Mouse (Mus musculus) liver, adult 2 months (tissue): Measurements from ENCODE around the gene Tsg101. TPM values are rescaled to one million over a fixed set of nuclear protein-coding genes. Genes with fewer than 3 reads are reported as not detected.

Experiments
- DNase-seq: peaks from one replicate; pipeline ENCODE4 v3.0.0-alpha.2; 2011; ENCODE audit warnings: low read depth, low spot score; ENCODE audit errors: extremely low read depth
- H3K27ac ChIP-seq: fragments of 200-500 bp; replicated peaks from 2 replicates; pipeline ENCODE4 v1.5.1; 2012; ENCODE audit warnings: low read depth, mild to moderate bottlenecking, control low read depth, inconsistent platforms, low read length; ENCODE audit not compliant: insufficient read depth
- H3K27me3 ChIP-seq: fragments of 200-500 bp; 2 replicates; pipeline ENCODE4 v1.6.1; 2012; ENCODE audit warnings: mild to moderate bottlenecking, moderate library complexity, low read length, inconsistent platforms; ENCODE audit not compliant: control insufficient read depth, insufficient read depth
- H3K36me3 ChIP-seq: fragments of 200-500 bp; 2 replicates; pipeline ENCODE4 v1.6.1; 2012; ENCODE audit warnings: low read length, inconsistent platforms; ENCODE audit not compliant: control insufficient read depth, insufficient read depth
- H3K4me1 ChIP-seq: fragments of 200-500 bp; 2 replicates; pipeline ENCODE4 v1.6.1; 2011; ENCODE audit warnings: low read length; ENCODE audit not compliant: control insufficient read depth, insufficient read depth
- H3K4me3 ChIP-seq: fragments of 200-500 bp; 2 replicates; pipeline ENCODE4 v1.5.1; 2011; ENCODE audit warnings: low read depth, mild to moderate bottlenecking, control low read depth, low read length, moderate library complexity; ENCODE audit not compliant: insufficient read depth
- H3K79me2 ChIP-seq: fragments of 200-500 bp; 2 replicates; pipeline ENCODE4 v1.6.1; 2012; ENCODE audit warnings: inconsistent platforms, mild to moderate bottlenecking, low read length, moderate library complexity; ENCODE audit not compliant: control insufficient read depth, insufficient read depth
- H3K9ac ChIP-seq: fragments of 200-500 bp; 2 replicates; pipeline ENCODE4 v1.6.1; 2012; ENCODE audit warnings: low read depth, mild to moderate bottlenecking, control low read depth, inconsistent platforms, low read length
- CTCF ChIP-seq: fragments of 200-500 bp; IDR thresholded peaks from 2 replicates; pipeline ENCODE4 v1.5.1; 2011; ENCODE audit warnings: low read depth, low read length, control low read depth
- POLR2A ChIP-seq: fragments of 200-500 bp; IDR thresholded peaks from 2 replicates; pipeline ENCODE4 v1.6.1; 2011; ENCODE audit warnings: low read length, control low read depth; ENCODE audit not compliant: insufficient read depth; ENCODE audit errors: extremely low read depth
- WGBS: fragments of 180-500 bp; shearing (Covaris S2); methylation state at CpG from one replicate; pipeline ENCODE4 v1.1.7; 2018; 5-methylcytosine and 5-hydroxymethylcytosine counted together
- polyA plus RNA-seq: library from polyadenylated mRNA; depleted of rRNA; stranded (reverse); fragments of >200 nt; gene quantifications from 2 replicates; pipeline ENCODE4 v1.2.3, GENCODE M21; 2012; rRNA removed
- total RNA-seq: library from RNA; depleted of rRNA; stranded (reverse); fragments of >200 nt; gene quantifications from 2 replicates; pipeline ENCODE4 v1.2.3, GENCODE M21; 2014; rRNA removed

The Tsg101 gene
- 19.5 and 20.3 TPM in 2 replicates for total RNA-seq
- polyA plus RNA-seq: 33.4 and 43.6 TPM in 2 replicates

DNA sequence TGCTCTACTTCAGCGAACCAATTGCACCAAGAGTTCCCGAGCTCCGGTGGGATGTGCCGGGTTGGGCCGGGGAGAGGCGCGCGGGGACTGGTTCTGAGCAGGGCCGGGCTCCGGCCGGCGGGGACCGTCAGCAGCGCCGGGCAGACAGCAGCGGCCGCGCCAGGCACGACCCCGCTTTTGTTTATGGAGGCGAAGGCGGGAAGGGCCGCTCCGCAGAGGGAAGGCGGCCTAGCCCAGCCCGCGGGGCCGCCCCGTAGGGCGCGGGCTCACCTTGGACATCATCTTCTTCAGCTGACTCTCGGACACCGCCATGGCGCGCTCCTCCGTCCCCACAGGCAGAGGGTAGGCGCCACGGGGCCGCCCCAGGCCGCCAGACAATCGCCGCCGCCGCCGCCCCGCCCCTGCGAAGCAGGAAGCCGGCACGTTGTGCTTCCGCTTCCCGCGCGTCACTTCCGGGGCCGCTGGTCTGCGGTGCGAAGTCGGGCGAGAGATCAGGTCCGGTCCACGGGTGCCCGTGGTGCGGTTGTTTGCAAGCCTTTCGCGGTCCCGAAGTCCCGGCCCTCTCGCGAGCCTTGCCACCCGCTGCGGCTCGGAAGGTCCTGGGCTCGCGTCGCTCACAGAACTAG is at the start of gene Tsg101:
Gene Tsg101, minus strand, starts transcription at position 419 of the 626 bp plus-strand sequence.
- Histone ChIP-seq H3K27ac (peak within 1 kb of the TSS; percentile 87), H3K79me2 (peaks cover 22% of the 10 kb centered on the region; the same call in 1 of the 2 replicates), H3K4me3 (peak within 1 kb of the TSS; percentile 85), H3K4me1 (peaks cover 4% of the 10 kb centered on the region; the same call in 1 of the 2 replicates), H3K9ac (peak within 1 kb of the TSS; percentile 90), H3K27me3 (no peaks in the 10 kb centered on the region), H3K36me3 (no peaks in the 10 kb centered on the region)
- WGBS: under 1% methylated on average over 73 of the region's 75 CpGs
- TF ChIP-seq POLR2A (peak; percentile 92), CTCF (no peak)
- DNase-seq: peak; percentile 74

- H3K4me1 ChIP-seq: no peaks in the 10 kb centered on the region
- H3K9ac ChIP-seq: no peak overlapping the region
- H3K27ac ChIP-seq: no peak overlapping the region
- 51% methylated on average over 7 of the region's 7 CpGs for WGBS
- no peaks in the 10 kb centered on the region for H3K27me3 ChIP-seq
- H3K4me3 ChIP-seq: no peak overlapping the region
- peak; percentile 56 for DNase-seq
- no peaks in the 10 kb centered on the region for H3K36me3 ChIP-seq
- H3K79me2 ChIP-seq: no peaks in the 10 kb centered on the region
- TF ChIP-seq CTCF (no peak), POLR2A (no peak)
Measured at GRCm38 (mm10) chr7:46964070-46964469, 44.3 kb upstream of the Tsg101 start.

DNA sequence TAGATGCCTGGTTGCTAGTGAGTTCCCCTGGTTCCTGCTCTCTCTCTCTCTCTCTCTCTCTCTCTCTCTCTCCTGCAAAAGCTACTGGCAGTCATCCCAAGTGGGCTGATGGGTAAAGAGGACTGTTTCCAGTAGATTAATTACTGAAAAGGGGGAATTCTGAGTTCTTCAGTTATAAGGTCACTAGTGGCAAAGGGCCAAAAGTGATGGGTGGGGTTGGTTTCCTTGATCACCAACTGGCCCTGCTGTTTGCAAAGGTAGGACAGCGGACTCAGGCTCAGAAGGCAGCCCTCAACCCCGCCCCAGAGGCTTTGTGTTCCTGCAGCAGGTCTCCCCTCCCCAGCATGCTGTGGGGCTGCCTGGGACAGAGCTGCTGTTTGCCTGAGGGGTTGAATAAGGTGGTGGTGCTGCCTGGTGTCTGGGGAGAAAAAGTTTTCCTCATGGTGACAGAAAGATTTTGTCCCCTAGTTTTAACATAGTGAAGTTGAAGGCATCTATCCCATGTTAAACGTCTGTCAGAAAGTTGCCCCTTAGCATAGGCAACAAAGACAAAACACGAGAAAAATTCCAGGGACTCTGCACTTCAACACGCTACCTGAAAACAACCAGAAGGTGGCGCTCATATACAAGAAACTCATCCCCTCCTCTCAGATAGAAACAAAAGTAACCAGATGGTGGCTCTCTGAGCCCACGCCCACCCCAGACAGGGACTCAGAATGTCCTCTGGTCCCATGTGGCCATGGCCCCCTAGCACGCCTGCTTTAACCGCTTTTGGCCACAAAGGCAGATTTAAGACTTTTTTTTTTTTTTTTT is 43.2 kb upstream of the Tsg101 start:
- peaks cover 2% of the 10 kb centered on the region; the same call in 1 of the 2 replicates for H3K4me1 ChIP-seq
- peak; percentile 53 for DNase-seq
- no peaks in the 10 kb centered on the region for H3K36me3 ChIP-seq
- no peak overlapping the region for H3K27ac ChIP-seq
- H3K79me2 ChIP-seq: no peaks in the 10 kb centered on the region
- H3K9ac ChIP-seq: no peak overlapping the region
- no peak overlapping the region for H3K4me3 ChIP-seq
- H3K27me3 ChIP-seq: no peaks in the 10 kb centered on the region
- peak; percentile 50; the same call in 1 of the 2 replicates for TF ChIP-seq CTCF
- no peak for TF ChIP-seq POLR2A
- 2% methylated on average over 9 of the region's 9 CpGs for WGBS

GRCm38 (mm10) chr7:46962132-46962531 is 42.4 kb upstream of the Tsg101 start:
- Histone ChIP-seq H3K9ac (no peak overlapping the region), H3K4me1 (peaks cover 6% of the 10 kb centered on the region), H3K79me2 (no peaks in the 10 kb centered on the region), H3K4me3 (no peak overlapping the region), H3K27me3 (no peaks in the 10 kb centered on the region), H3K27ac (no peak overlapping the region), H3K36me3 (no peaks in the 10 kb centered on the region)
- TF ChIP-seq CTCF (no peak), POLR2A (no peak)
- no peak for DNase-seq

DNA sequence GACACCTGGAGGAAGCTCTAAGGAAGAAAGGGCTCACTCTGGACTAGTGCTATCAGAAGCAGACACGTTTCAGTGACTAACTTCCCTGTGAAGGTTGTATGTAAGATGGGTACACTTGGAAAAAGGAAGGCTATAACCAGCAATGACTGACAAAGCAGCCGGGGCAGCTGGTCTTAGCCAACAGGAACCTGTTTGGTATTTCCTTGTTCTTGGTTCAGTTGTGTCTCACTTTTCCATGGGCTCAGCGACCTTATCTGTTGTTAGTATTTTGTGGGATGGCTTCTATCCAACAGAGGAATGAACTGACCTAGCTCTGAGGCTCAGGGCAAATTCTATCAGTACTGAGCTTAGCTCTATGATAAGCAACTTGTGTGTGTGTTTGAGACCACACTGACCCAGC is 41.2 kb upstream of the Tsg101 start:
- TF ChIP-seq CTCF (no peak), POLR2A (no peak)
- peaks cover 7% of the 10 kb centered on the region for H3K4me1 ChIP-seq
- H3K36me3 ChIP-seq: no peaks in the 10 kb centered on the region
- no peak overlapping the region for H3K4me3 ChIP-seq
- no peak overlapping the region for H3K27ac ChIP-seq
- H3K9ac ChIP-seq: no peak overlapping the region
- WGBS: 37% methylated on average over 3 of the region's 3 CpGs
- DNase-seq: no peak
- H3K79me2 ChIP-seq: no peaks in the 10 kb centered on the region
- H3K27me3 ChIP-seq: no peaks in the 10 kb centered on the region
